Mouse (Mus musculus): ENCODE measurements around the gene Nfil3. TPM values are rescaled to one million over a fixed set of nuclear protein-coding genes. Genes with fewer than 3 reads are reported as not detected.

The Nfil3 gene
- total and polyA plus RNA-seq, 3 experiments = 0.35 to 0.93 TPM; not detected in 1

DNA sequence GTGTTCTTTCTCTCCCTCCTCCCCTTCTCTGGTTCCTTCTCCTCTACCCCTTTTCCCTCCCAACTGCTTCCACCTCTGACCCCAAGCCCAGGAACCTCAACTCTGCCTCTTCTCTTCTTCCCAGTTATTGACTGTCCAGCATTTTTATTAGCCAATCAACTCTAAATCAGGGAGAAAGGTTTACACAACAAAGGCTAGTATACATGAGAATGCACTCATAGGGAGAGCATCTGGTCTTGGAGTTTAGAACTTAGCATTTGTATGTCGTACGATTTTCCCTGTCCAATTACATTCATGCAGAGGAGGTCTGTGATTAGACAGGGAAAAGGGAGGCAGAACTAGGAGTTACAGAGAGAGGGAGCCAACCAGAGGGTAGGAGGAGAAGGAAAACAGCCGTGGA is 31.7 kb downstream of the Nfil3 start:
- TF ChIP-seq CHD1 (IDR thresholded peaks at IDR 0.05; ENCODE audit: low read depth, low read length) = no peak
- TF ChIP-seq POLR2AphosphoS5 (IDR thresholded peaks at IDR 0.05; ENCODE audit: borderline replicate concordance, low read depth, low read length) = no peak
- no peak for TF ChIP-seq CHD2 (IDR thresholded peaks at IDR 0.05; ENCODE audit: low read length)
- TF ChIP-seq UBTF (IDR thresholded peaks at IDR 0.05; ENCODE audit: borderline replicate concordance, insufficient read depth, low read depth, low read length) = no peak
- no peak for TF ChIP-seq POLR2AphosphoS2 (IDR thresholded peaks at IDR 0.05; ENCODE audit: low read length)
- TF ChIP-seq NELFE (IDR thresholded peaks at IDR 0.05; ENCODE audit: low read depth, low read length) = no peak
- no peak for TF ChIP-seq MAZ (IDR thresholded peaks at IDR 0.05; ENCODE audit: low read depth, low read length)
- TF ChIP-seq KAT2A (conservative IDR thresholded peaks at IDR 0.05; ENCODE audit: low read depth, low read length) = no peak
- no peak for TF ChIP-seq MAX (IDR thresholded peaks at IDR 0.05; ENCODE audit: low read length)
- no peak for TF ChIP-seq SIN3A (IDR thresholded peaks at IDR 0.05; ENCODE audit: low read length)
- TF ChIP-seq ZNF384 (IDR thresholded peaks at IDR 0.05; ENCODE audit: low read depth, low read length) = no peak
- no peak for TF ChIP-seq HCFC1 (IDR thresholded peaks at IDR 0.05; ENCODE audit: low read depth, low read length)
- no peak for TF ChIP-seq NRF1 (IDR thresholded peaks at IDR 0.05; ENCODE audit: insufficient read depth, low read depth, low read length, poor library complexity, severe bottlenecking)
- no peak for TF ChIP-seq USF1 (IDR thresholded peaks at IDR 0.05; ENCODE audit: low read depth, low read length)
- TF ChIP-seq BHLHE40 (IDR thresholded peaks at IDR 0.05; ENCODE audit: borderline replicate concordance, low read depth, low read length) = no peak
- TF ChIP-seq ZMIZ1 (IDR thresholded peaks at IDR 0.05; ENCODE audit: low read depth, low read length) = no peak
- TF ChIP-seq SMC3 (IDR thresholded peaks at IDR 0.05; ENCODE audit: low read depth, low read length) = no peak
- TF ChIP-seq E2F4 (IDR thresholded peaks at IDR 0.05; ENCODE audit: borderline replicate concordance, low read depth, low read length) = no peak
- H3K9me3 ChIP-seq (replicated peaks; ENCODE audit: insufficient read depth, low read length) = no peaks in the 10 kb centered on the region
- H3K27me3 ChIP-seq (ENCODE audit: control insufficient read depth in 1 of 2, insufficient read depth in 2 of 2, low read length in 2 of 2) = no peaks in the 10 kb centered on the region
- no peak overlapping the region for H3K27ac ChIP-seq (ENCODE audit: control insufficient read depth, low read depth, low read length)
- H3K36me3 ChIP-seq (ENCODE audit: control insufficient read depth in 1 of 2, insufficient read depth in 2 of 2, low read length in 2 of 2) = no peaks in the 10 kb centered on the region
- no peak for DNase-seq (ENCODE audit: low read depth, low spot score)
- no peak overlapping the region for H3K9ac ChIP-seq (ENCODE audit: control insufficient read depth, low read depth, low read length, poor library complexity, severe bottlenecking)
- no peaks in the 10 kb centered on the region for H3K79me2 ChIP-seq (ENCODE audit: control insufficient read depth, insufficient read depth, low read length, poor library complexity)
- no peak overlapping the region for H3K4me3 ChIP-seq (ENCODE audit: control insufficient read depth in 1 of 2, insufficient read depth in 1 of 2, low read depth in 2 of 2, low read length in 2 of 2)
- no peaks in the 10 kb centered on the region for H3K4me1 ChIP-seq (ENCODE audit: control insufficient read depth in 1 of 2, insufficient read depth in 2 of 2, low read length in 2 of 2)

DNA sequence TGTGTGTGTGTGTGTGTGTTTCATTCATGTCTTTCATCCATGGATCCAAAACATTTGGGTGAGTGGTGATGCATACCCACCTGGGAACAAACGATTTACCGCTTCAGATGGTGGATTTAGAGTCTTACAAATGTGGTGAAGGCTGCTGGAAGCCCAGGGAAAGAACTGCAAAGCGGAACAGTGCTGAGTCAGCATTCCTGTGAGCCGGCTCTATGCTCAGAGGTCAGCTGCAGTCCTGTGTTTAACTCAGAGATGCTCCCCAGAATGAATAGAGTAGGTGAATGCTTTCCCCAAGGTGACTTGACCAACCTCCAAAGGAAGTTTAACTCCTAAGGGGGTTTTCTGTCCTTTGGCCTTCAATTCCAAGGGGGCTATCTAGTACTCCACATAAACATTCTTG is 33.3 kb downstream of the Nfil3 start:
- Histone ChIP-seq H3K4me3 (ENCODE audit: control insufficient read depth in 1 of 2, insufficient read depth in 1 of 2, low read depth in 2 of 2, low read length in 2 of 2) (no peak overlapping the region), H3K9me3 (replicated peaks; ENCODE audit: insufficient read depth, low read length) (no peaks in the 10 kb centered on the region), H3K4me1 (ENCODE audit: control insufficient read depth in 1 of 2, insufficient read depth in 2 of 2, low read length in 2 of 2) (no peaks in the 10 kb centered on the region), H3K27me3 (ENCODE audit: control insufficient read depth in 1 of 2, insufficient read depth in 2 of 2, low read length in 2 of 2) (no peaks in the 10 kb centered on the region), H3K36me3 (ENCODE audit: control insufficient read depth in 1 of 2, insufficient read depth in 2 of 2, low read length in 2 of 2) (no peaks in the 10 kb centered on the region), H3K27ac (ENCODE audit: control insufficient read depth, low read depth, low read length) (no peak overlapping the region), H3K9ac (ENCODE audit: control insufficient read depth, low read depth, low read length, poor library complexity, severe bottlenecking) (no peak overlapping the region), H3K79me2 (ENCODE audit: control insufficient read depth, insufficient read depth, low read length, poor library complexity) (no peaks in the 10 kb centered on the region)
- DNase-seq (ENCODE audit: low read depth, low spot score) = no peak
- TF ChIP-seq MYB (IDR thresholded peaks at IDR 0.05; ENCODE audit: low read depth, low read length) = no peak
- no peak for TF ChIP-seq USF1 (IDR thresholded peaks at IDR 0.05; ENCODE audit: low read depth, low read length)
- TF ChIP-seq MAFK (IDR thresholded peaks at IDR 0.05; ENCODE audit: borderline replicate concordance, low read depth, low read length) = peak; percentile 50; the same call in 1 of the 2 replicates
